Mouse (Mus musculus): ENCODE measurements at regions not wholly inside any gene's neighbourhood (a gene's known extent, or its start where the extent isn't known, plus 50 kb on each side); places are given as distances from the start of the nearest gene placed in this dataset.

- TF ChIP-seq CTCF (IDR thresholded peaks at IDR 0.05; ENCODE audit: borderline replicate concordance, insufficient read depth, low read depth, low read length), result no peak
- TF ChIP-seq POLR2A (IDR thresholded peaks at IDR 0.05; ENCODE audit: borderline replicate concordance, insufficient read depth, low read length), result no peak
These were observed 127.6 kb upstream of the Mb21d2 start for GRCm38 (mm10) chr16:29057076-29057475.
